Mouse (Mus musculus) embryo, embryonic 10 days (tissue): ENCODE results near the gene Clec10a.
A peak's percentile ranks its signal among the peaks of the same experiment; 100 is the strongest.

Experiments
- DNase-seq: peaks from one replicate; pipeline ENCODE4 v3.0.0-alpha.2; 2015; ENCODE audit warnings: low spot score

Clec10a gene

DNA sequence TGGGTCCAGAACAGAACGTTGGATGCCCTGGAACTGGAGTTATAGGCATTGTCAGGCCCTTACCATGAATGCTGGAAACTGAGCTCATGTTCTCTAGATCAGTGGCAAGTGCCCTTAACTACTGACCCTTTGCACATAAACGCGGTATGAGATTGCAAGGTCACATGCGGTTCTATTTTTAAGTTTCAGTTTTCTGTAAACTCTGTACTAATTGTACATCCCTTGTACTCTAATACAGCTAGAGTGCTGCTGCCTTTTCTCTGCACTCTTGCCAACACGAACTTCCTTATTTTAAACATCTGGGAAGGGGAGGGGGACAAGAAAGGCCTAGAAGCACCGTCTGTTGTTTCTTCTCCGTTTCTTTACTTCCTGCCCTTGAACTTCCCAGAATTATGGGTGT, 29.1 kb downstream of the Clec10a start:
- DNase-seq = no peak

DNA sequence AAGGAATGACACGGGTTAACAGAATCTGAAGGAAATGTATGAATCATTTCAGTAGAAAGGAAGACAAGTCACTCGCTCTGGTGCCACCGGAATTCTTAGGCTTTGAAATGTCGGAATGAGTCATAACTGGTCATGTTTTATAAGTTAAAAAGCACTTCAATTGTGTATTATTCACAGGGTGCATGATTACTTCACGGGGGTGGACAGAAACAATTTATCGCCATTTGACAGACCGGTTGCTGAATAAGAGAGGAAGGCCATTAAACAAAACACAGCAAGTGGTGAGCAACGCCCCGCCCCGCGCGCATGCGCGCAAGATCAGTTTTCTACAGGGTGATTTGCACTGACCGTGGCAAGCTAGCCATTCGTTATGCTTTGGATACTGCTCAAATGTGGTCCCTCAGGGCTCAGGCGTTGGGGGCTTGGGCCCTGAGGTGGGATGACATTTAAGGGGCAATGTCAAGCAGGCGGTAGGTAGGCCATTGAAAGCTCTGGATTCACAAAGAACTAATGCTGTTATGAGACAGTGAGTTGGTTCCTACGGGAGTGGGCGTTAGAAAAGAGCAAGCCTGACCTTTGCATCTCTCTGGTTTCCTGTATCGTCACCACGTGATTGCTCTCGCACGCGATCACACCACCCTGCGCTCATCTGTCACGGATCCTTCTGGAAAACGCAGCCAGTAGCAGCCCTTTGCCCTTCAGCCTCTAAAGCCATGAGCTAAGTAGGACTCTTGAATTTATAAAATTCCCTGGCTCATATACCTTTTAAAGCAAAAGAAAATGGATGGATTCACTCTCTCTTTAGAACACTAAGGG, 33.5 kb downstream of the Clec10a start:
- no peak for DNase-seq

DNA sequence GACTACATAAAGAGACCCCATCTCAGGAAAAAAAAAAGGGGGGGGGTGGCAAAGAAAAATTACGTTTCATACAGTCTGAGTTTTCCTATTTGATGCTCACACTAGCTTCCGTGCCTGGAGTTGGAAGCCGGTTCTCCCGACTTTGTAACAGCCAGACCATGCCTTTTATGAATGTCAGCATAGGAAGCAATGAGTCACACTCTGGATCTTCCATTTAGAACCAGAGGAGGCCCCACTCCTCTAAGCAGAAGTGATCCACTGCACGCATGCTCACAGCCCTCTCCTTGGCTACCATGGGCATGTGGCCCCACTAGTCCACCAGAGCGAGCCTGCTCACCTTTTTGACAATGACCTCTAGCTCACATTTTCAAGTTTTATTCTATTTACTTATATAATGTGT, 35.2 kb downstream of the Clec10a start:
- no peak for DNase-seq

GRCm38 (mm10) chr11:70192157-70192556, 36.2 kb downstream of the Clec10a start:
- DNase-seq = no peak

DNA sequence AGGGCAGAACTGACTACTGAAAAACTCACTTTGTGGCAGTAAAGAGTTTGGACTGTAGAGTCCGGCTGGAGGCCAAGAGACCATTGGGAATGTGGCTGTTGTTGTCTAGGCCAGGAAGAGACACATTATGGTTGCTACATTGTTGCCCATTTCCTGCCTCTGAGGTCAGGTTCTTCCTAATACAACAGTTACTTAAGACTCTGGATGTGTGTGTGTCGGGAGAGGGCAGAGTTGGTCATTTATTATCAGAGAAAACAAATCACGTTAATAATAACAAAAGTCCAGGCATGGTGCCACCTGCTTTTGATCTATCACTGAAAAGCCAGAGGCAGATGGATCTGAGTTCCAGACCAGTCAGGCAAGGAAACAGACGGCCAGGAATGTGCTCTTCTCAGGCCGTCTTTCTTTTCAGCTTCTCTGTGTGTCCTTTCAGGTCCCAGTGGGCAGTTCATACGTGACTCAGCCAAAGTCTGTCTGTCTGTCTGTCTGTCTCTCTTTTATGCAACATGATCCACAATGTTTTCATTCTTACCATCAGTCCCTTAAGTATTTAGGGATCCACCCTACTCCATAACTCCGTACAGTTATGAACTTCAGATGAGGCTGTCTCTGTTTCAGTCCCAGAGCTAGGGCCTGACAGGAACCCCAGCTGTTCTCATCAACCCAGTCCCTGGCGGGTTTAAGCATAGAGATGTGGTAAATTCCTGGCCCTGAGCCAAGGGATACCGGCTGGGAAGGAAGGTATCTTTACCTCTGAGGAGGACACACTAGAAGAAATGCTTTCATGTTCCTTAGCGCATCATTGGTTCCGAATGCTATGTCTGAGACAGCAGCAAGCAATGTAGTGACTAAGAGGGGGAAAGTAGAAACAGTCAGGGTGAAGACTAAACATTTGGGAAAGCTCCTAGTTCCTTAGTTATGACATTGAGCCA, 37.6 kb downstream of the Clec10a start:
- DNase-seq = peak; percentile 11

GRCm38 (mm10) chr11:70198332-70198731, 42.3 kb downstream of the Clec10a start:
- no peak for DNase-seq

- DNase-seq = no peak
Measured at GRCm38 (mm10) chr11:70199107-70199506, 43.1 kb downstream of the Clec10a start.

- DNase-seq = no peak
Measured at GRCm38 (mm10) chr11:70200036-70200608, 44.1 kb downstream of the Clec10a start.

DNA sequence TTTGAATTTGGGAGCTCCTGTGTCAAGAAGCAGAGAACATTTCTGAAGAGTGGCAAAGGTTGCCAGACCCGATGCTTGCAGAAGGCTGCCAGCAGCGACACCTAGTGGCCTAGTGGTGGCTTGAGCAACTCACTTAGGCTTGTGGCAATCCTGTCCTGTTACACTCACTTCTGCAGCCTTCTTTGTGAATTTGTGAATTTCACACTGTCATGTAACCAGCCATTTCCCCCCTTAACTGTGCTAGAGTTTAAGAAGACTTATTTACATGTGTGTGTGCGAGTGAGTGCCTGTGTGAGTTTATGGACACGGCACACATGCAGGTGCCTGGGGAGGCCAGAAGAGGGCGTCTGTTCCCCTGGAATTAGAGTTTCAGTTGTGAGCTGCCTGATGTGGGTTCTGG, 45.7 kb downstream of the Clec10a start:
- DNase-seq = peak; percentile 93

- DNase-seq = no peak
Measured at GRCm38 (mm10) chr11:70206801-70207200, 50.8 kb downstream of the Clec10a start.

DNA sequence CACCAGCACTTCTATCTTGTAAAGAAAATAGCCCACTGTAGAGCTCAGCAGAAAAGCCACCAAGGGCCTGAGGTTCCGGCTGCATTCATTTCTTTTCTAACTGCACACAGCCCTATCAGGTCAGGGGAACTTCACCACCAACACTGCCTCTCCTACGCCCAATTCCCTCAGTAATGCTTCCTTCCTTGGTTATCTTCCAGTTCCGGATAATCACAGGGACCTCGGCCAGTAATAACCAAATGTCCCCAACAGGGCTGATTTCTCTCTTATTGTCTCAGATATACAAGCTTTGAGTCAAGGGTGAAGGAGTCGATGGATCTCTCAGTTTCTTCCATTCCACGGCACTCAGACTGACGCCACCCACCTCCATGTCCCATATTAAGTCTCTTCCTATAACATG, 51.3 kb downstream of the Clec10a start:
- no peak for DNase-seq

DNA sequence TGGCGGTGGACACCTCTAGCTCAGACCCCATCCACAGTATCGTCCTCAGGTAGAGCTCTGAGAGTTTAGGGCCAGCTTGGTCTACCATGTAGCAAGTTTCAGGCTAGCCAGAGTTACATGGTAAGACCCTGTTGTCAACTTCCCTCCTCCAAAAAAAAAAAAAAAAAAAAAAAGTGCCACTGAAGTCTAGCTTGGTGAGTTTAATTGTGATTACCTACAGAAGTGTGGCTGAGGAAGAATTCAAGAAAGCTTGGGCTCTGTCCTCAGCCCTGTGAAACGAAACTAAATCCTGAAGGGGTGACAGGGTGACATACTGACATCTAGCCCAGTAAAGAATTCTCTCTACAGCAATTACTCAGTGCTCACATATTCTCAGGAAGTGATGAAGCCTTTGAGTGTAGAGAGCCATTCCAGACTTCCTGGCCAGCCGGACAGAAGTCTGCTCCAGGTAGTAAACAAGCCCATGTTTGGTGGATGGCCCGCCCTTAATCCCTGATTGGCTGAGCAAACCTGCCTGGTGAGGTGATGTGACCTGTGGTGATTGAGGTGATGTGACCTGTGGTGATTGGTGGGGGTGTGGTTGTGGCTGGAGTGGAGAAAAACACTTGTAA, 52.9 kb downstream of the Clec10a start:
- DNase-seq = no peak

GRCm38 (mm10) chr11:70210681-70211080, 54.7 kb downstream of the Clec10a start:
- DNase-seq = no peak

DNA sequence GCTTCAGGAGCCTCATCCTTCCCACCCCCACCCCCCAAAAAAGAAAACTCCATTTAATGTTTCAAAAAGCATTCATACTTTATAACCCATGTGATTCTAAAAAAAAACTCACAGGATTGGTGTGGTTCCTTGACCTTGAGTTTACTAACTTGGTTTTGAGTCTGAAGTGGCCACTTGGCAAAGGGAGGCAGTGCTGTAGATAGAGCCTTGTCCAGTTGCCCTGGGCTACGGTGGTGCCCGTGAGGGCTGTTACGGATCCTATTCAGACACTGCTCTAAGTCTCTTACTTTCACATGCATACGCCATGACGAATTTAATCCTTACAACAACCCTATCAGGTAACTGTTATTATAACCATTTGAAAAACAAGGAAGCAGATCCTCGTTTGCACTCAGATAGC, 56.0 kb downstream of the Clec10a start:
- no peak for DNase-seq

GRCm38 (mm10) chr11:70212423-70212822, 56.4 kb downstream of the Clec10a start, which contains the start of gene Slc16a11:
Gene Slc16a11 (plus strand): TSS chr11:70212752.
- no peak for DNase-seq

GRCm38 (mm10) chr11:70212896-70213295, 56.9 kb downstream of the Clec10a start:
- peak; percentile 85 for DNase-seq

DNA sequence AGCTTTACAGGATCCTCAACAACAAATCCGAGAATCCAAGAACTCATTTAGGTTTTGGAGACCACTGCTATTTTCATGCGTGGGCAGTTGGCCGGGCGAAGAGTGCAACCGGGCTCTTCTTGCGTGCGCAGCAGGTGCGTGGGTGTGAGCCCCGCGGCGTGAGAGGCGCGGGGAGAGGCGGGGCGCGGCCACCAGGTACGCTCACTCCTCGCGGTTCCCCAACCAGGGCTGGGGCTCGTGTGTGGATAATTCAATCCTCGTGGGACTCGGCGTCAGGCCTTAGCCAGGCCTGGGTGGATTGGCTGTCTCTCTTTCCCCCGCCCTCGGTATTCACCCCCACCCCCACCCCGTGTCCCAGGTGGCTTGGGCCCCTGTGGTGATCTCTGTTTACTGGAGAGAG, 57.7 kb downstream of the Clec10a start:
- no peak for DNase-seq

- DNase-seq = no peak
Measured at GRCm38 (mm10) chr11:70214191-70214855, 58.3 kb downstream of the Clec10a start.

DNA sequence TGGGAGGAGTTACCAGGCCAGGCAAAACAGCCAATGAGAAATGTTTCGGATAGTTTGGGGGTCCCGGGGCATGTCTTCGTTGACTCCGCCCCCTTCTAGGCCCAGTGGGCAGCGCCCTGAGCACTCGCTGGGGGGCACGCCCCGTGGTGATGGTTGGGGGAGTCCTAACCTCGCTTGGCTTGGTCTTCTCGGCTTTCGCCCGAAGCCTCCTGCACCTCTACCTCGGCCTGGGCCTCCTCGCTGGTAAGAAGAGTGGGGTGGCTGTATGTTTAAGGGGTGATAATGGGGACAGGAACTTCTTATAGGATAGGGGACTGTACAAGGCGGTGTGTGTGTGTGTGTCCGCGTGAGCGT, 58.8 kb downstream of the Clec10a start:
- no peak for DNase-seq

DNA sequence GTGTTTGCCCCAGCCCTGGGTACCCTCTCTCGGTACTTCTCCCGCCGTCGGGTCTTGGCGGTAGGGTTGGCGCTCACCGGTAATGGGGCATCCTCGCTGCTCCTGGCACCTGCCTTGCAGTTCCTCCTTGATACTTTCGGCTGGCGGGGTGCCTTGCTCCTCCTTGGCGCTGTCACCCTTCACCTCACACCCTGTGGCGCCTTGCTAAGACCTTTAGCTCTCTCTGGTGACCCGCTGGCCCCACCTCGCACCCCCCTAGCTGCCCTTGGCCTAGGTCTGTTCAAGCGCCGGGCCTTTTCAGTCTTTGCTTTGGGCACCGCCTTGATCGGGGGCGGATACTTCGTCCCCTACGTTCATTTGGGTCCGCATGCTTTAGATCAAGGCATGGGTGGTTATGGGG, 59.3 kb downstream of the Clec10a start:
- DNase-seq = no peak

- DNase-seq = no peak
Measured at GRCm38 (mm10) chr11:70216103-70216502, 60.1 kb downstream of the Clec10a start.

- no peak for DNase-seq
Measured at GRCm38 (mm10) chr11:70218039-70218438, 62.0 kb downstream of the Clec10a start.
